Mouse (Mus musculus) hindbrain, embryonic 10.5 days (tissue): ENCODE data around the gene Tmem145. TPM values are rescaled to one million over a fixed set of nuclear protein-coding genes. Genes with fewer than 3 reads are reported as not detected.

ENCODE experiments used
- DNase-seq: peaks from one replicate; pipeline ENCODE4 v3.0.0-alpha.2; 2017; ENCODE audit warnings: low spot score
- H3K27ac ChIP-seq: fragments of 300-500 bp; sonication (generic); 2 replicates; pipeline ENCODE4 v1.5.1; 2016; ENCODE audit warnings: mild to moderate bottlenecking, moderate library complexity
- H3K27me3 ChIP-seq: fragments of 300-500 bp; sonication (generic); 2 replicates; pipeline ENCODE4 v1.6.1; 2016; ENCODE audit warnings: mild to moderate bottlenecking; ENCODE audit not compliant: poor library complexity, insufficient read depth, severe bottlenecking
- H3K36me3 ChIP-seq: fragments of 300-500 bp; sonication (generic); 2 replicates; pipeline ENCODE4 v1.6.1; 2016; ENCODE audit warnings: mild to moderate bottlenecking, moderate library complexity
- H3K4me1 ChIP-seq: fragments of 300-500 bp; sonication (generic); replicated peaks from 2 replicates; pipeline ENCODE4 v1.6.1; 2016; ENCODE audit warnings: mild to moderate bottlenecking
- H3K4me3 ChIP-seq: fragments of 300-500 bp; sonication (generic); 2 replicates; pipeline ENCODE4 v1.5.1; 2016; ENCODE audit warnings: mild to moderate bottlenecking, moderate library complexity
- H3K9me3 ChIP-seq: fragments of 300-500 bp; sonication (generic); 2 replicates; pipeline ENCODE4 v1.6.1; 2016; ENCODE audit warnings: mild to moderate bottlenecking, moderate library complexity
- WGBS: fragments of 180-500 bp; shearing (Covaris S2); methylation state at CpG from one replicate; pipeline ENCODE4 v1.1.7; 2016; 5-methylcytosine and 5-hydroxymethylcytosine counted together
- polyA plus RNA-seq: library from polyadenylated mRNA; unstranded; fragments of >200 nt; fragmentation: Nextera tagmentation; extraction: Ambion mirVana; gene quantifications from 2 replicates; pipeline ENCODE4 v1.2.1, GENCODE M21; 2016

Gene Tmem145
- polyA plus RNA-seq, 1 experiment from 2014 or later: 9.1 TPM

DNA sequence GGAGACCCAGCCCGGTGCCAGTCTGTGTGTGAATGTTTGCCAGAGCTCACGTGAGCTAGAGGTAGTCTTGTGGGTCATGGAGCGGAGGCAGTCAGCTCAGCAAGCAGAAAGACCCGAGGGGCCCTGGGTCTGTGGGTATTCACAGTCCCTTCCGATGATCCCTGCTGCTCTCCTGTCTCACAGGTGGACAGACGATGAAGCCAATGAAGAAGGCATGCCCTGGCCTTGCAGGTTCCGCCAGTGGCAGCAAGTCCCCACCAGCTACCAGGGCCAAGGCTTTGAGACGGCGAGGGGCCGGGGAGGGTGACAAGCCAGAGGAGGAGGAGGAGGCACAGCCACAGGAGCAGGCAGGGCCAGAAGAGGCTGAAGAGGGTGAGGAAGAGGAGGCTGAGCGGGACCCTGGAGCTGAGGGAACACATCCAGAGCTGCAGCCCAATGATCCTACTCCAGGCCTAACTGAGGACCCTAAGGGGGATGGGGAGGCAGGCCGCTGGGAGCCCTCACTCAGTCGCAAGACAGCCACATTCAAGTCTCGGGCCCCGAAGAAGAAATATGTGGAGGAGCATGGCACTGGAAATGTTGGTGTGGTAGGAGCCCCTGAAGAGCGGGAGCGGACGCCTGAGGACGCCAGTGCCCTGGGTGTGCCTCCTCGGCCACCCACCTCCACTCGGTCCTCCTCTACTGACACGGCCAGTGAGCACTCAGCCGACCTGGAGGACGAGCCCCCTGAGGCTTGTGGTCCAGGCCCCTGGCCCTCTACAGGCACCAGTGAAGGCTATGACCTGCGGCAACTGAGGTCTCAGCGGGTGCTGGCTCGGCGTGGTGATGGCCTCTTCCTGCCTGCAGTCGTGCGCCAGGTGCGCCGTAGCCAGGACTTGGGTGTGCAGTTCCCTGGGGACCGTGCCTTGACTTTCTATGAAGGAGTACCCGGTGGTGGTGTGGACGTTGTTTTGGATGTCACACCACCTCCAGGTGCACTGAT, 35.0 kb upstream of the Tmem145 start:
- Histone ChIP-seq H3K27me3 (no peaks in the 10 kb centered on the region), H3K27ac (no peak overlapping the region), H3K9me3 (no peaks in the 10 kb centered on the region), H3K4me3 (0 out of 2 replicates have a peak overlapping the region, but pooled peaks have one; percentile 6), H3K36me3 (peaks cover 31% of the 10 kb centered on the region), H3K4me1 (peaks cover 66% of the 10 kb centered on the region)
- WGBS: 89% methylated on average over 35 of the region's 35 CpGs
- DNase-seq: no peak

DNA sequence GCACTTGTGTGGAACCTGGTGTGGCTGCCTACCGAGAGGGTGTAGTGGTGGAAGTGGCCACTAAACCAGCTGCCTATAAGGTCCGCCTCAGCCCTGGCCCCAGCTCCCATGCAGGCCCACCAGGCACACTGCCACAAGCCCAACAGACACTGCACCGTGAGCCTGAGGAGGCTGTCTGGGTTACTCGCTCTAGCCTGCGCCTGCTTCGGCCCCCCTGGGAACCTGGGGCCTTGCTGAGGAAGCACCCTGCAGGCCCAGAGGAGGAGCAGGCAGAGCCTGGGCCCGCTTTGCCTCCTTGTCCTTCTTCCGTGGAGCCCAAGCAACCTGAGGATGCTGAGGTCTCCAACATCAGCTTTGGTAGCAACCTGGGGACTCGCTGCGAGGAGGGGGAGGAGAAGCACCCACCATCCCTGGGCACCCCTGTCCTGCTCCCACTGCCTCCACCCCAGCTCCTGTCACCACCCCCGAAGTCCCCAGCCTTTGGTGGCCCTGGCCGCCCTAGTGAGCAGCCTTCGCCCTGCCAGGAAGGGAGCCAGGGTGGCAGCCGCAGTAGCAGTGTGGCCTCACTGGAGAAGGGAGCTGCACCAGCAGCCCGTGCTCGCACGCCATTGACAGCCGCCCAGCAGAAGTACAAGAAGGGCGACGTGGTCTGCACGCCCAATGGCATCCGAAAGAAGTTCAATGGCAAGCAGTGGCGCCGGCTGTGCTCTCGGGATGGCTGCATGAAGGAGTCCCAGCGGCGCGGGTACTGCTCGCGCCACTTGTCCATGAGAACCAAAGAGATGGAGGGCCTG, 34.1 kb upstream of the Tmem145 start:
- H3K4me1 ChIP-seq: peaks cover 64% of the 10 kb centered on the region
- H3K27ac ChIP-seq: no peak overlapping the region
- H3K9me3 ChIP-seq: no peaks in the 10 kb centered on the region
- WGBS: 85% methylated on average over 30 of the region's 30 CpGs
- no peak for DNase-seq
- H3K36me3 ChIP-seq: peaks cover 31% of the 10 kb centered on the region
- no peak overlapping the region; the same call in 1 of the 2 replicates for H3K4me3 ChIP-seq
- no peaks in the 10 kb centered on the region for H3K27me3 ChIP-seq

- H3K27me3 ChIP-seq: no peaks in the 10 kb centered on the region
- peak overlapping the region; percentile 6; the same call in 1 of the 2 replicates for H3K4me3 ChIP-seq
- H3K27ac ChIP-seq: no peak overlapping the region
- WGBS: 89% methylated on average over 38 of the region's 38 CpGs
- H3K4me1 ChIP-seq: peaks cover 65% of the 10 kb centered on the region
- H3K36me3 ChIP-seq: peaks cover 31% of the 10 kb centered on the region
- no peaks in the 10 kb centered on the region for H3K9me3 ChIP-seq
- no peak for DNase-seq
These were observed 33.3 kb upstream of the Tmem145 start for GRCm38 (mm10) chr7:25272445-25273258.

GRCm38 (mm10) chr7:25273259-25274241, 32.4 kb upstream of the Tmem145 start:
- 0 out of 2 replicates have a peak overlapping the region, but pooled peaks have one; percentile 6 for H3K4me3 ChIP-seq
- H3K27me3 ChIP-seq: no peaks in the 10 kb centered on the region
- H3K4me1 ChIP-seq: peaks cover 71% of the 10 kb centered on the region
- H3K9me3 ChIP-seq: no peaks in the 10 kb centered on the region
- WGBS: 93% methylated on average over 22 of the region's 22 CpGs
- peaks cover 31% of the 10 kb centered on the region for H3K36me3 ChIP-seq
- no peak overlapping the region for H3K27ac ChIP-seq
- no peak for DNase-seq

DNA sequence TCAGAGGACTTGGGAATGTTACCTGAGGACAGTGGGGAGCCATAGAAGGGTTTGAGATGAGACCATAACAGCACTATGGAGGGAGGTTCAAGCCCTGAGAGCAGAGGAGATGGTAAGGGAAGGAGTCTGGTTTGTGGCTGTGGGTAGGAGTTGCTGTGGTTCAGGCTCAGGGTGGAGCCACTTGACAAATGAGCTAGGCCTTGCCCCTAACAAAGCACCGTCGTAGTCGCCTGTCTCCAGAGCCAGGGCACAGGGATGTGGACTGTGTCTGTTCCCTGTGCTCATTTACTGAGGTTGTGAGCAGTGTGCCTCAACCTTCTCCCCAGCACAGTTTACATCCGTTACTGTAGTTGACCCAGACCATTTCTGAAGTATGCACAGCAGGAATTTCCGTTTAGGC, 31.3 kb upstream of the Tmem145 start:
- no peak for DNase-seq
- H3K27ac ChIP-seq: 0 out of 2 replicates have a peak overlapping the region, but pooled peaks have one; percentile 25
- H3K9me3 ChIP-seq: no peaks in the 10 kb centered on the region
- H3K36me3 ChIP-seq: peaks cover 31% of the 10 kb centered on the region
- H3K27me3 ChIP-seq: no peaks in the 10 kb centered on the region
- H3K4me1 ChIP-seq: peaks cover 67% of the 10 kb centered on the region
- H3K4me3 ChIP-seq: no peak overlapping the region
- WGBS: 58% methylated on average over 5 of the region's 5 CpGs

- 86% methylated on average over 3 of the region's 3 CpGs for WGBS
- Histone ChIP-seq H3K9me3 (no peaks in the 10 kb centered on the region), H3K4me1 (peaks cover 67% of the 10 kb centered on the region), H3K27ac (no peak overlapping the region), H3K36me3 (peaks cover 31% of the 10 kb centered on the region), H3K27me3 (no peaks in the 10 kb centered on the region), H3K4me3 (no peak overlapping the region)
- DNase-seq: no peak
These were observed 30.9 kb upstream of the Tmem145 start for GRCm38 (mm10) chr7:25274996-25275395.

DNA sequence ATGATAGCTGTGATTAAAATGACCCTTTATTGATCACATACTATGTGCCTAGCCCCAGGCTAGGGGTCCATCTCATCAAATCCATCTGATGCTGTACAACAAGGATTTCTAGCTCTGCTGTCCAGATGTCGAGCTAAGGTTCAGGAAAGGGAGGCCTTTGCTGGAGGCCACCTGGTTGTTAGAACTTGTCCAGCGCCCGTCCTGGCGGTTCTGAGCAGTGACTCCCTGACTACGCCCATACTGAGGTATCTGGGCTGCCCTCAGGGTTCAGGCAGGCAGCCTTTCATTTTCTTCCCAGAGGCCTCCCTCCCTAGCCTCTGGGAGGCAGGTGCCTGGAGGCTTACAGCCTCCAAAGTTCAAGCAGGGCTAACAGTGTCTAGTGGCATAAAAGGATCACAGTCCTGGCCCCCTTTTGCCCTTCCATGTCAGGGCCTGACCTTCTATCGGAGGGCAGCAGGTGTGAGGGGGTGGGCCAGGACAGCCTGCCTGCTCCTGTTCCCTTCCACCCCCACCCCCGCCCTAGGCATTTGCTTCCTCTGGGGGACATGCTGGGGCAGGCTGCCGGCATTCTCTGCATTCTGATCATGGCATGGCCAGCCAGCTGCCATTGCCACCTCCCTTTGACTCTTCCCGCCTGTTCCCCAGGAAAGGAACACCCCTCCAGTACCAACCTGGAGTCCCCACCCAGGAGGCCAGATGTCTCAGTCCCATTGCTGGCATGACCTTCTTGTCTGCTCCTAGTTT, 30.2 kb upstream of the Tmem145 start:
- Histone ChIP-seq H3K9me3 (no peaks in the 10 kb centered on the region), H3K27me3 (no peaks in the 10 kb centered on the region), H3K27ac (peak overlapping the region; percentile 70), H3K36me3 (peaks cover 31% of the 10 kb centered on the region), H3K4me1 (peaks cover 67% of the 10 kb centered on the region), H3K4me3 (no peak overlapping the region; the same call in 1 of the 2 replicates)
- WGBS: 54% methylated on average over 9 of the region's 9 CpGs
- DNase-seq: no peak

DNA sequence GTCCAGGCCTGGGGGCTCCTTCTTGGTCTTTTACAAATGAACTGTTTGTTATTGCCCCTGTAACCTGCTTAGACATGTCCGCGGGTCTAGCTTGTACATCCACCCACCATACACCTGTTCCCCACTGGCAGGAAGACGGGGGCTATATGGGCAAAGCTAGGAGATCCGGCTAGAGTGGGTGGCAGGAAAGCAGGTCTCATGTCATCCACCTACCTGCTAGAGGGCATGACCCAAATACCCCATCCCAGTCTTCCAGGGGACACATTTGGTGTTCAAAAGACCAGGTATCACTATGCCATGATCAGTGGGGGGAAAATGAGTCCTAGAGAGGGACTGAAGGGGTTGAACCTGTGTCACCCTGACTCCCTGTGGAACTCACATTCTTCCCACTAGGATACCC, 28.5 kb upstream of the Tmem145 start:
- Histone ChIP-seq H3K4me3 (peak overlapping the region; percentile 85), H3K27ac (peak overlapping the region; percentile 98), H3K36me3 (peaks cover 14% of the 10 kb centered on the region), H3K9me3 (no peaks in the 10 kb centered on the region), H3K4me1 (peaks cover 74% of the 10 kb centered on the region), H3K27me3 (no peaks in the 10 kb centered on the region)
- 89% methylated on average over 4 of the region's 4 CpGs for WGBS
- no peak for DNase-seq

- H3K9me3 ChIP-seq: no peaks in the 10 kb centered on the region
- peak overlapping the region; percentile 98 for H3K27ac ChIP-seq
- no peak for DNase-seq
- peak overlapping the region; percentile 85 for H3K4me3 ChIP-seq
- H3K27me3 ChIP-seq: no peaks in the 10 kb centered on the region
- 16% methylated on average over 4 of the region's 4 CpGs for WGBS
- peaks cover 8% of the 10 kb centered on the region for H3K36me3 ChIP-seq
- peaks cover 78% of the 10 kb centered on the region for H3K4me1 ChIP-seq
These were observed 27.9 kb upstream of the Tmem145 start for GRCm38 (mm10) chr7:25277998-25278340.

- Histone ChIP-seq H3K27me3 (no peaks in the 10 kb centered on the region), H3K4me3 (peak overlapping the region; percentile 85), H3K36me3 (peaks cover 3% of the 10 kb centered on the region), H3K27ac (peak overlapping the region; percentile 98), H3K4me1 (peaks cover 78% of the 10 kb centered on the region), H3K9me3 (no peaks in the 10 kb centered on the region)
- peak; percentile 91 for DNase-seq
- under 1% methylated on average over 60 of the region's 60 CpGs for WGBS
These were observed 27.4 kb upstream of the Tmem145 start for GRCm38 (mm10) chr7:25278341-25279075.
